Mouse (Mus musculus) embryonic facial prominence, embryonic 15.5 days (tissue): Measurements from ENCODE around the gene Mef2d. TPM values are rescaled to one million over a fixed set of nuclear protein-coding genes. Genes with fewer than 3 reads are reported as not detected.

Experiments used
- ATAC-seq: fragments of 200-750 bp; cut with Nextera tagmentation; 2 replicates; pipeline ENCODE4 v1.8.0; 2017; ENCODE audit warnings: low read depth, moderate TSS enrichment; ENCODE audit not compliant: insufficient number of reproducible peaks, low FRiP score, low TSS enrichment
- H3K27ac ChIP-seq: fragments of 300-500 bp; sonication (generic); replicated peaks from 2 replicates; pipeline ENCODE4 v1.5.1; 2015; ENCODE audit warnings: mild to moderate bottlenecking, inconsistent platforms
- H3K27me3 ChIP-seq: fragments of 300-500 bp; sonication (generic); 2 replicates; pipeline ENCODE4 v1.6.1; 2015; ENCODE audit warnings: inconsistent platforms
- H3K36me3 ChIP-seq: fragments of 300-500 bp; sonication (generic); 2 replicates; pipeline ENCODE4 v1.6.1; 2015; ENCODE audit warnings: mild to moderate bottlenecking, inconsistent platforms
- H3K4me1 ChIP-seq: fragments of 300-500 bp; sonication (generic); 2 replicates; pipeline ENCODE4 v1.6.1; 2015; ENCODE audit warnings: inconsistent platforms
- H3K4me2 ChIP-seq: fragments of 300-500 bp; sonication (generic); replicated peaks from 2 replicates; pipeline ENCODE4 v1.6.1; 2015; ENCODE audit warnings: mild to moderate bottlenecking, inconsistent platforms
- H3K4me3 ChIP-seq: fragments of 300-500 bp; sonication (generic); replicated peaks from 2 replicates; pipeline ENCODE4 v1.5.1; 2015; ENCODE audit warnings: mild to moderate bottlenecking, inconsistent platforms
- H3K9ac ChIP-seq: fragments of 300-500 bp; sonication (generic); 2 replicates; pipeline ENCODE4 v1.6.1; 2015; ENCODE audit warnings: inconsistent platforms
- H3K9me3 ChIP-seq: fragments of 300-500 bp; sonication (generic); replicated peaks from 2 replicates; pipeline ENCODE4 v1.6.1; 2016; ENCODE audit warnings: inconsistent platforms
- WGBS: fragments of 180-500 bp; shearing (Covaris S2); methylation state at CpG from one replicate; pipeline ENCODE4 v1.1.7; 2015; 5-methylcytosine and 5-hydroxymethylcytosine counted together
- polyA plus RNA-seq: library from polyadenylated mRNA; unstranded; fragments of >200 nt; fragmentation: Nextera tagmentation; extraction: Ambion mirVana; gene quantifications from 2 replicates; pipeline ENCODE4 v1.2.1, GENCODE M21; 2015

Gene Mef2d
- 31.0 and 31.1 TPM in 2 replicates for polyA plus RNA-seq

DNA sequence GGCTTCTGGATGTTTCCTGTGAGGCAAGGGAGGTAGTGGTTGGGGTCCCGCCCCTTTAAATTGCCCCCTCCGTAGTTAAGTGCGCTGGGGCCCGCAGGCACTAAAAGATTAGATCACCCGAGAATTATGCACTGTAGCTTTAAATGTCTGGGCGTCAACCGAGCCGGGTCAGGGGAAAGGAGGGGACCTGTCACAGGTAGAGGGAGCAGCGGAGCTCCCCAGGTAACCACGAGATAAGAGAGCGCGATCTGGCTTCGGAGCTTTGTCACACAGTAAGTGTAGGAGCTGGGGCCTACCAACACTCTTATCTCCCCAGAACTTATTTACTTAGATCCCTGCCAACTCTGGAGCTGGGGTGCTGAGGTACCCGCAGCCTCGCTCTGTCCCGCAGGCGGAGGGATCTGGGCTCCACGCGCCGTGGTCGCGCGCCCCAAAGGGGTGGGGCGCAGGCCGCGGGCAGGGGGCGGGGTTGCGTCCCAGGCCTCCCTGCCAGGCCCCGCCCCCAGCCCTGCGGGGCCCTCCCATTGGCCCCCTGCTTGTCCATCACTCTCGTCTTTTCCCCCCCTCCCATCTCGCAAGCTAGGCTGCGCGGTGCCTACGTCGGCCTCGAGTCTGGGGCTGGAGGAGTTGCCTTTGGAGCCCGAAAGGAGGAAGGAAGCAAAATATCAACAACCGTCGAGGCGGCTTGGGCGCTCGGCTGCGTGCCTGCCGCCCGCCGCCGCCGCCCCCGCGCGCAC, at the start of gene Mef2d:
Gene Mef2d (plus strand): TSS at position 586 of the 737 bp plus-strand sequence.
- Histone ChIP-seq H3K36me3 (no peaks in the 10 kb centered on the region), H3K4me1 (peaks cover 77% of the 10 kb centered on the region), H3K4me2 (peak within 1 kb of the TSS; percentile 95), H3K9me3 (no peaks in the 10 kb centered on the region), H3K4me3 (peak within 1 kb of the TSS; percentile 92), H3K9ac (peak within 1 kb of the TSS; percentile 87), H3K27ac (peak within 1 kb of the TSS; percentile 100), H3K27me3 (no peaks in the 10 kb centered on the region)
- ATAC-seq = peak; percentile 89
- under 1% methylated on average over 51 of the region's 52 CpGs for whole genome bisulfite sequencing

DNA sequence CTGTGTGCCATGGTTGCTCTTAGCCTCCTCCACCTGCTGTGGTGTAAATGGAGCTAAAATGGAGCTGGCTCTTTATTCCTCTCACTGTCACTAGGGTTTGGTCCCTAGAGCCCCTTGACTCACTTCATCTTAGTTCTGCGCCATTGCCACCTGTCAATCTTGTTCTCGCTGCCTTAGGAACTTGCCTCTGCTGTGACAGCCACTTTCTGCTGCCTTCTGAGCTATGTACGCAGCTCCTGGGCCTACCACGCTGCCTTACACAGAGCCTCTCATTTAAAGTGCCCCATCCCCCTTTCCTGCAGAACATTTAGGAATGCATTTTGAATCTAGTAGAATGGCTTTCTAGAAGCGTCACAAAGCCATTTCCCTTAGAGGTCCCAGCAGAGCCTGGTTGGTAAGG, 48.0 kb upstream of the Mef2d start:
- H3K4me3 ChIP-seq = no peak overlapping the region
- no peak for ATAC-seq
- no peaks in the 10 kb centered on the region for H3K27me3 ChIP-seq
- no peaks in the 10 kb centered on the region for H3K9me3 ChIP-seq
- peaks cover 67% of the 10 kb centered on the region for H3K36me3 ChIP-seq
- 85% methylated on average over 5 of the region's 5 CpGs for WGBS
- H3K27ac ChIP-seq = no peak overlapping the region
- no peaks in the 10 kb centered on the region for H3K4me1 ChIP-seq
- no peak overlapping the region for H3K9ac ChIP-seq
- no peak overlapping the region for H3K4me2 ChIP-seq

DNA sequence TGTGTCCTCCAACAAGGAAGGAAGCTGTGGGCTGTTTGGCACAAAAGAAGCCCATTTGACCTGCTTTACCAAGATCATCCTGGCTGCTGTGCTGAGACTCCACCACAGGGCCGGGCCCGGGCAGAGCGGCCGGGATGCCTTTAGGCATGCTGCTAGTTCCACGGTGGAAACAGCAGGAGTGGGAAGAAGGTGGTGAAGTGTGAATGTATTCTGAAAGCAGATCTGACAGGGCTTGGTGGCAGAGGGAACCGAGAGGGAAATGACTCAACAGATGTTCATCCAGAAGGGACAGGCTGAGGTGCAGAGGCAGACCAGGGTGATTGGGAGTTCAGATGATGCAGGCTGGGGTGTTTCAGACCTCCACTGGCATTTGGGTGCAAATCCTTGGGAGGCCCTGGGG, 44.5 kb upstream of the Mef2d start:
- Histone ChIP-seq H3K36me3 (peaks cover 61% of the 10 kb centered on the region), H3K4me1 (no peaks in the 10 kb centered on the region), H3K4me2 (no peak overlapping the region), H3K9me3 (no peaks in the 10 kb centered on the region), H3K9ac (no peak overlapping the region), H3K27ac (no peak overlapping the region), H3K27me3 (no peaks in the 10 kb centered on the region), H3K4me3 (no peak overlapping the region)
- WGBS = 79% methylated on average over 6 of the region's 6 CpGs
- no peak for ATAC-seq

DNA sequence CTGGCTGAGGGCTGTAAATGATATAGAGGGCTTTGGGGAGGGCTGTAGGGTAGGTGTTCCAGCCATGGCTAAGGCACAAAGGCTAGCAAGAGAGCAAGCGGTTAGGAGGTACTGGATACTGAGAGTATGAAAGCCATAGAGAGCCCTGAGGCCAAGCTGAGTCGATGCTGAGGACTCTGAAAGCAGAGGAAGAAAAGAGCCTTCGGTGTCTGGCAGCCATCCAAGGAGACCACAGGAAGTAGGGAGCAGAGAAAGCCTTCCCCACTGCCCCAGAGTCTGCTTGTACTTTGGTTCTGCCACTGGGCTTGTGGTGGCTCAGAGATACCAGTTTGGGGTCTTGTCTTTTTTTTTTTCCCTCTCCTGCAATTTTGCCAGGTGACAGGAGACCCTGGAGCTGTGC, 41.9 kb upstream of the Mef2d start:
- H3K27ac ChIP-seq = no peak overlapping the region
- no peak for ATAC-seq
- no peaks in the 10 kb centered on the region for H3K4me1 ChIP-seq
- H3K9me3 ChIP-seq = no peaks in the 10 kb centered on the region
- no peak overlapping the region for H3K9ac ChIP-seq
- H3K4me3 ChIP-seq = no peak overlapping the region
- H3K4me2 ChIP-seq = no peak overlapping the region
- H3K36me3 ChIP-seq = peaks cover 69% of the 10 kb centered on the region
- WGBS = 68% methylated on average over 3 of the region's 3 CpGs
- no peaks in the 10 kb centered on the region for H3K27me3 ChIP-seq

DNA sequence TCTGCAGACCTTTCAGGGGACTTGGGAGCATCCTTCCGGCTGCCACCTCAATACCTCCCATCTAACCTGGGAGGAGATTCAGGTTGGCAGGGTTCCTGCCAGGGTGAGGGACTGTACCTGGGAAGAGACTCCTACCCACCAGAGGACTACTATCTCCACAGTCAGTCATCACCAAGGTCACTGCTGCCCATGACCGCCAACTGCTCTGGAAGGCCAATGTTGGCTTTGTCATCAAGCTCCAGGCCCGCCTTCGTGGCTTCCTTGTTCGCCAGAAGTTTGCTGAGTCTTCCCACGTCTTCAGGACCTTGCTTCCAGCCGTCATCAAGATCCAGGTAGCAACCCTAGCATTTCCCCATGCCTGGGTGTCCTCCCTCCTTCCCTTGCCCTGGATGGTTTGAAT, 40.4 kb upstream of the Mef2d start:
- no peak overlapping the region for H3K4me3 ChIP-seq

DNA sequence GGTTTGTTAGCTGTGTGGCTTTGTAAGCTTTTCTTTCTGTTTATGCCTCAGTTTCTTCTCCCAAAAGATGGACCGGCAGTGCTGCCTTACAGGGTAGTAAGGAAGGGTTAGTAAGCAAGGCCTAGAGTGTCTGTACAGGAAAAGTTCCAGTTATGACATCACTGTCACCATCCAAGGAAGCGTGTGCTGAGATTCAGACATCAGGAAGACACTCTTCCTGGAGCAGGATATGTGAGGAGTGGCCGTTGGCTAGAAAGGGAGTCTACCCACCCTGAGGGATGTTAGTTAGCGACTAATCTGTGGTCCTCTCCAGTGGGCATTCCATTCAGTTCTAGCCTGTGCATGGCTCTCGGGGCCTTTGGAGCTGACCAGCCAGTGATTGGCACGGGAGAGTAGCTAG, 40.0 kb upstream of the Mef2d start:
- H3K4me1 ChIP-seq = no peaks in the 10 kb centered on the region
- H3K4me2 ChIP-seq = no peak overlapping the region
- no peaks in the 10 kb centered on the region for H3K9me3 ChIP-seq
- H3K27ac ChIP-seq = peak overlapping the region; percentile 48; the same call in 1 of the 2 replicates
- H3K9ac ChIP-seq = no peak overlapping the region
- no peaks in the 10 kb centered on the region for H3K27me3 ChIP-seq
- no peak overlapping the region for H3K4me3 ChIP-seq
- no peak for ATAC-seq
- H3K36me3 ChIP-seq = peaks cover 74% of the 10 kb centered on the region
- 79% methylated on average over 6 of the region's 6 CpGs for WGBS

More for the DNA sequence above, 40.4 kb upstream of the Mef2d start:
- Histone ChIP-seq H3K36me3 (peaks cover 76% of the 10 kb centered on the region), H3K4me1 (no peaks in the 10 kb centered on the region), H3K4me2 (no peak overlapping the region), H3K9me3 (no peaks in the 10 kb centered on the region), H3K27ac (no peak overlapping the region), H3K27me3 (no peaks in the 10 kb centered on the region), H3K9ac (no peak overlapping the region)
- no peak for ATAC-seq
- 90% methylated on average over 7 of the region's 7 CpGs for WGBS

DNA sequence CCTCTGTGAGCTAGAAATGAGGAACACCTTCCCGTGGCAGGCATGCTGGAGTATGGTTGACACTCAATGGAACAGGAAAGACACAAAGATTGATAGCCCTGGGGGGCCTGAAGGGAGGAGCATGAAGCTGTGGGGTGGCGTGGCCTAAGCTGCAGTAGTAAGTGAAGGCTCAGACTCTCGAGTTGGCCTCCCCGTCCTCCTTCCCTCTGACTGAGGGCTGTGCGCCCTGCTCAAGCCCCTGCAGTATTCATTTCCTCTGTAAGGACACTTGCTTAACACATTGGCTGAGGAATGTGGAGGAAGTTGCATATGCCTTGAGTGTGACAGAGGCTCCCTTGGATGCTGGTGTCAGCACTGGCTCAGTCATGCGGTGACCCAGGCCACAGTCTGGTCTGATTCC, 39.6 kb upstream of the Mef2d start:
- no peaks in the 10 kb centered on the region for H3K27me3 ChIP-seq
- no peaks in the 10 kb centered on the region for H3K4me1 ChIP-seq
- no peak overlapping the region for H3K4me3 ChIP-seq
- peak overlapping the region; percentile 48; the same call in 1 of the 2 replicates for H3K27ac ChIP-seq
- ATAC-seq = no peak
- no peak overlapping the region for H3K9ac ChIP-seq
- no peak overlapping the region for H3K4me2 ChIP-seq
- no peaks in the 10 kb centered on the region for H3K9me3 ChIP-seq
- WGBS = 73% methylated on average over 6 of the region's 6 CpGs
- H3K36me3 ChIP-seq = peaks cover 75% of the 10 kb centered on the region

DNA sequence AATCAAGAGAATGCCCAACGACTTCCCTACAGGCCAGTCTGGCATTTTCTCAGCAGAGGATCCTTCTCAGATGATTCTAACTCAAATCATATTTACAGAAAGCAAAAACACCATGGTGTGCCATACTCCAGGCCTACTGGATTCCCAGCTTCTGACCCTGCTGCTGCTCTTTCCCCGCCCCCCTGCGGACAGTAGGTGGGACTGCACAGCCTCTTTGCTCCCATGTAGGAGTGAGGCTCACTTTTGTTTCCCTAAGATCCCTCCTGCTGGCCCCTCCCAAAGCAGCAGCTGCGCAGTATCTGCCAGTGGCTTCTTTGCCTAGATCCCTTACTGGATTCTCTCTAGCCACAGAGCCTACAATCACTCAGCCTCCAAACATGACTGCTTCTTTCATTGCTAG, 36.0 kb upstream of the Mef2d start:
- H3K27me3 ChIP-seq = no peaks in the 10 kb centered on the region
- no peak for ATAC-seq
- H3K27ac ChIP-seq = no peak overlapping the region
- no peaks in the 10 kb centered on the region for H3K9me3 ChIP-seq
- no peak overlapping the region for H3K4me3 ChIP-seq
- no peak overlapping the region for H3K4me2 ChIP-seq
- H3K4me1 ChIP-seq = no peaks in the 10 kb centered on the region
- 85% methylated on average over 4 of the region's 4 CpGs for WGBS
- no peak overlapping the region for H3K9ac ChIP-seq
- H3K36me3 ChIP-seq = peaks cover 84% of the 10 kb centered on the region

DNA sequence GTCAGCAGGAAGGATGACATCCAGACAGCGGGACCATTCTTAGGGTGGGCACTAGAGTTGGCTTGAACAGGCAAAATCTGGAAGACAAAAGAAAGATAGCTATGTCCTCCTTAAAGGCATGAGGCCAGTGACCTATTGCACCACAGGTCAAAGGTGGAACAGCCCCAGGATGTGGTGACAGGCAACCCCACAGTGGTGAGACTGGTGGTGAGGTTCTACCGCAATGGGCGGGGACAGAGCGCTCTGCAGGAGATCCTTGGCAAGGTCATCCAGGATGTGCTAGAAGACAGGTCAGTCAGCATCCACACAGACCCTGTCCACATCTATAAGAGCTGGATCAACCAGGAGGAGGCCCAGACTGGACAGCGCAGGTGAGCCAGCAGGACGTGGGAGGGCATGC, 33.0 kb upstream of the Mef2d start:
- H3K4me1 ChIP-seq = no peaks in the 10 kb centered on the region
- ATAC-seq = no peak
- no peak overlapping the region for H3K4me3 ChIP-seq
- no peaks in the 10 kb centered on the region for H3K27me3 ChIP-seq
- H3K36me3 ChIP-seq = peaks cover 84% of the 10 kb centered on the region
- H3K27ac ChIP-seq = no peak overlapping the region
- WGBS = 89% methylated on average over 6 of the region's 6 CpGs
- no peak overlapping the region for H3K9ac ChIP-seq
- no peak overlapping the region for H3K4me2 ChIP-seq
- H3K9me3 ChIP-seq = no peaks in the 10 kb centered on the region

DNA sequence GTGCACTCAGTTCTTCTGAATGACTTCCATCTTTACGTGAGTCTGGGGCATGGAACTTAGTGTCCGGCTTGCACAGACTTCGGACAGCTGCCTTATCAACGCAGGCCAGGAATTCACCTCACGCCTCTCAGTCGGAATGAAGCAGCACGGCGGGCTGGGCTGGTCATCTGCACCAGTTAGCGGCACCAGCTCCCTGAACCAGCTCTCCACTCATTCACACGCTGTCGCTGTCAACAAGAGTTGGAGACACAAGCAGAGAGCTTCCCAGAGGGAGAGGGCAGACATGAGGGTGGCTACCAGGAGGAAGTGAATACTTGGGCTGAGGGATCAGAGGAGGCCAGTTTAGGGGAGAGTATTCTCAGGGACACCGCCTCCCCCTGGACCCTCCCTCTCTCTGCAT, 27.8 kb upstream of the Mef2d start:
- Histone ChIP-seq H3K9me3 (no peaks in the 10 kb centered on the region), H3K4me1 (no peaks in the 10 kb centered on the region), H3K4me3 (no peak overlapping the region), H3K9ac (no peak overlapping the region), H3K27me3 (no peaks in the 10 kb centered on the region), H3K27ac (no peak overlapping the region), H3K4me2 (no peak overlapping the region), H3K36me3 (peaks cover 88% of the 10 kb centered on the region)
- 91% methylated on average over 12 of the region's 12 CpGs for WGBS
- ATAC-seq = no peak

DNA sequence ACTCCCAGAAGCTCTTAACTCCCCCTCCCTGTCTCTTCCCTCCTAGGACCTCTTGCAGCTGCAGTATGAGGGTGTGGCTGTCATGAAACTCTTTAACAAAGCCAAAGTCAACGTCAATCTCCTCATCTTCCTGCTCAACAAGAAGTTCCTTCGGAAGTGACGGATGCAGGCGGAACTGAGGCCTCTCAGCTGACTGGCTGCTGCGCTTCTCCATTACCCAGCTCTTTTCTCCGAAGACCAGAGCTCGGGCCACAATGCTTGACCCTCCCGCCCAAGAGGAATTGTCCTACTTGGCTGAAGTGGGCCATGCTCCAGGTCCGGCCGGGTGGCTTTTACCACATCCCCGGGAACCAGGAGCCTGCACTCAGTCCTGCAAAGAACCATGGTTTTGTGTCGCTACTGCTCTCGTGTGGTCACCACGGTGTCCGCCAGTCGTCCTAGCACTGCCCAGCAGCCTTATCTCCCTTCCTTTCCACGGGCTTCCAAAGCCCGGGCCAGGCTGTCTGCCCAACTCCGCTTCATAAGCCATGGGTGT, 22.0 kb upstream of the Mef2d start:
- Histone ChIP-seq H3K4me2 (no peak overlapping the region), H3K9me3 (no peaks in the 10 kb centered on the region), H3K4me3 (no peak overlapping the region), H3K4me1 (no peaks in the 10 kb centered on the region), H3K27me3 (no peaks in the 10 kb centered on the region), H3K27ac (no peak overlapping the region), H3K36me3 (peaks cover 46% of the 10 kb centered on the region), H3K9ac (no peak overlapping the region)
- 86% methylated on average over 19 of the region's 19 CpGs for WGBS
- no peak for ATAC-seq
